Mouse (Mus musculus): ENCODE data around the gene Gm21969. TPM values are rescaled to one million over a fixed set of nuclear protein-coding genes. Genes with fewer than 3 reads are reported as not detected.

Gene Gm21969
- total RNA-seq, 2 experiments from 2014 or later, result not detected

GRCm38 (mm10) chr4:139616276-139617000 is 13.5 kb downstream of the Gm21969 start:
- no peak for DNase-seq (ENCODE audit: low spot score in 2 of 2)

- no peak for DNase-seq (ENCODE audit: low spot score in 2 of 2)
Observed at GRCm38 (mm10) chr4:139617001-139617364, 14.0 kb downstream of the Gm21969 start.

DNA sequence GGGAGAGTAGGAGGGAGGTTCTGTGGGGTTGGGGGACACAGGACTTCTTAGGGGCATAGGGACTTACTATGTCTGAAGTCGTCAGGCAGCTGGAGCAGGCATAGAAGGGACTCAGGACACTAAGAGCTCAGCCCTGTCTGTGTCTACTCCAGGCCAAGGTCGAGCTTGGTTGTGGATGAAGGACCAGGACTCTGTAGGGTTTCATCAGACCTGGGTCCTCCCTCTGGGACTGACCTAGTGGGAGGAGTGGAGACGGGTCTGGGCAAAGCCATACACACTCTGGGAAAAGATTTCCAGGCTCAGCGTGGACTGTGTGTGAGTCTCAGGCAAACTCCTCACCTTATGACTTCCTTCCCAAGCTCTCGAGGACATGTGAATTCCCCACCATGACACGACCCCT is 16.8 kb downstream of the Gm21969 start:
- no peak for DNase-seq (ENCODE audit: low spot score in 2 of 2)

GRCm38 (mm10) chr4:139622373-139623282 is 19.6 kb downstream of the Gm21969 start, which contains the start of gene Aldh4a1:
Gene Aldh4a1 (plus strand): TSS chr4:139622866.
- peak; percentile 88 to 96 for DNase-seq (ENCODE audit: low spot score in 2 of 2)

- DNase-seq (ENCODE audit: low spot score in 2 of 2), result no peak
Observed at GRCm38 (mm10) chr4:139623434-139624115, 20.6 kb downstream of the Gm21969 start.

DNA sequence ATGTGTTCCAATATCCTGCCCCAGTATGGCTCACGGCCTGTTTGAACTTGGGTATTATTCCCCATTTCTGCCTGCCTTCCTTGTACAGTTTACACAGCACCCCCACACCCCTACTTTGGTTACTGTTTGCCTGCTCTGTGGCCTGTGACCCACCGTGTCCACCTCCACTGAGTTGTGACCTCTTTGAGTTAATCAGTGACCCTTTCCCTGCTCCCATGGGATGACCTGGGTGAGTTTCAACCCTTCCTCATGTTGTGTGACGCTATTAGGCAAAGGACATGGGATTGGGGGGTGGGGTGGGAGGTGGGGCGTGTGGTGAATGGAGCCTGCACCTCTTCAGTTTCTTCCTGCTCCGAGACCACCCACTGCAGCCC is 21.1 kb downstream of the Gm21969 start:
- no peak for DNase-seq (ENCODE audit: low spot score in 2 of 2)

- DNase-seq (ENCODE audit: low spot score in 2 of 2), result no peak
Observed at GRCm38 (mm10) chr4:139624706-139625105, 21.7 kb downstream of the Gm21969 start.

- no peak for DNase-seq (ENCODE audit: low spot score in 2 of 2)
Observed at GRCm38 (mm10) chr4:139627361-139627760, 24.4 kb downstream of the Gm21969 start.

DNA sequence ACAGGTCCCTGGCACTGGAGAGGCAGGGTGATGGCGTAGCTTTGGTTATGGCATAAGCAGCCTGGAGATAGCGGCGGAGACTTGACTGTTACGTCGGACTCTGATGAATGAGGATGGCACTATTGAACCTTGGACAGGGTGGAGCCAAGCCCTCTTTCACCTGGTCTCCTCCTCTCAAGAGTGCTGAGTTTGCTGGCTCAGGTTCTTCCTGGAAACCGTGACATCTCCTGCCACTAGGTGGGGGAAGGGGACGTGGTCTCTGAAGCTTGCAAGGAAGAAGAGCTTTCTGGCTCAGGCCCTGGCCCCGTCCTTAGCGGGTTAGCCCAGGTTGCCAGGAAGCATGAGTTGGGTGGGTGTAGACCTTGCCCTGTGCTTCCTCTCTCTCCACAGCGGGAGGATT is 27.2 kb downstream of the Gm21969 start:
- DNase-seq (ENCODE audit: low spot score in 2 of 2), result no peak

DNA sequence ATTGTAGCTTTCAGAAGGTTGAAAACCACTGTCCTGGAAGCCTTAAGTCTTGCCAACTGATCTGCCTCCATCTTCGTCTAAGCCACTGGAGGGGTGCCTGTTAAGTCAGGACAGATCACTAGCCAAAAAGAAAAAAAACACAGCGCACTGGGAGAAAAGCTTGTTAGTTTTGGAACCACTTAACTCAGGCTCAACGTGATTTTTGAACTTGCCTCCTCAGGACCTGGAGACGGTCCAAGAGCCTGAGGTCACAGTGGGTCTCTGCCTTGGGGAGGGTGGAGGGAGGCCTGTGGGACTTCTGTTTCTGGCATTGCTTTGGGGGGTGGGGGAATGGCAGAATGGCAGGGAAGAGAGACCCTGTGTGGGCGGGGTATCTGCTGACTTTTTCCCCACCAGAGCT is 28.2 kb downstream of the Gm21969 start:
- DNase-seq (ENCODE audit: low spot score in 2 of 2), result no peak

DNA sequence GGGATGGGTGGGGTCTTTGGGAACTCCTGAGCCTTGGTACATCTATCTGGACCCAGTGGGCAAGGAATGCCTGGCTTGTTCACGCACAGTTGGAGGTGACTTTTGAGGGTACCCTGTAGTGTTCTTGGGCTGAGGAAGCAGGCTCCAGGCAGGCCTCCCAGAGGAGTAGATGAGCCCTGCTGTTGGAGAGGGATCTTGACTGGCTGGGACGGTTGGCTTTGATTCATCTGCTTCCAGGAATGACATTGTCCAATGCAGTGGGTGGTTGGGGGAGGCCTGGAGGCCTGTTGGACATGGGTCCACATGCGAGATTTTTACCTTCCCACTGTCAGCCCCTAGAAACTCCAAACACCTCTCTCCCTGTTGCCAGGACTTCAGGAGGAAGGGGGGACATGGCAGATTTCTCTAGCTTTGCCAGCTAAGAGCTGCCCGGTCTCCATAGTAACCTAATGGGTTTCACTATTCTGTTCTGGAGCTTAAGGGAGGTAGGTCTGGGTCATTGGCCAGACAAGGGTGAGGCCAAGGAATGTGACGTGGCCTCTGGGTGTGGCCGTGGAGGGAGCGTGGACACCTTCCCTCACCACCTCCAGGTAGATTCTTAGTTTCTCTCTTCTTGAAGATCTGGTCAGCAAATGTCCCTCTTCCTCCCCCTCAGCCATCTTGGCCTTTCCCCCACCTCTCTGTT is 28.7 kb downstream of the Gm21969 start:
- no peak for DNase-seq (ENCODE audit: low spot score in 2 of 2)

- no peak for DNase-seq (ENCODE audit: low spot score in 2 of 2)
Observed at GRCm38 (mm10) chr4:139632254-139632580, 29.2 kb downstream of the Gm21969 start.

GRCm38 (mm10) chr4:139636373-139636772 is 33.4 kb downstream of the Gm21969 start:
- peak; percentile 67 for DNase-seq (ENCODE audit: low spot score in 2 of 2)

DNA sequence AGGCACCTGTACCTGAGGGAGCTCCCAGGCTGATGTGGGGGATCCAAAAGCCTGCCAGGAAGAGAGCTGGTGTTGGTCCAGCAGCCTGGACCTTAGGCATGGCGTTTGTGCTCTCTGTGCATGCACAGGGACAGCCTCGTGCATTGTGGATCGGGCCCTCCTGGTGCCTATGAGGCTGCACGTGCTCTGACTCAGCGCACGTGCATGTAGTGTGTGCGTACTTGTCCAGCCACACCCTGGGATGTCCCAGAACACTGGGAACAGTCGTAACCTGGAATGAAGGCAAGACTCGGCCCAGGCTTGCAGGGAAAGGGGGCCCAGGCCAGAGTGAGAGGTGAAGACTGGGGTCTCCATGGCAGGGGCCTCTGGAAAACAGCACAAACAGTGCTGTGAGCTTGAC is 34.9 kb downstream of the Gm21969 start:
- no peak for DNase-seq (ENCODE audit: low spot score in 2 of 2)

GRCm38 (mm10) chr4:139638356-139638755 is 35.4 kb downstream of the Gm21969 start:
- no peak for DNase-seq (ENCODE audit: low spot score in 2 of 2)

- DNase-seq (ENCODE audit: low spot score in 2 of 2), result no peak
Observed at GRCm38 (mm10) chr4:139639801-139640200, 36.8 kb downstream of the Gm21969 start.

DNA sequence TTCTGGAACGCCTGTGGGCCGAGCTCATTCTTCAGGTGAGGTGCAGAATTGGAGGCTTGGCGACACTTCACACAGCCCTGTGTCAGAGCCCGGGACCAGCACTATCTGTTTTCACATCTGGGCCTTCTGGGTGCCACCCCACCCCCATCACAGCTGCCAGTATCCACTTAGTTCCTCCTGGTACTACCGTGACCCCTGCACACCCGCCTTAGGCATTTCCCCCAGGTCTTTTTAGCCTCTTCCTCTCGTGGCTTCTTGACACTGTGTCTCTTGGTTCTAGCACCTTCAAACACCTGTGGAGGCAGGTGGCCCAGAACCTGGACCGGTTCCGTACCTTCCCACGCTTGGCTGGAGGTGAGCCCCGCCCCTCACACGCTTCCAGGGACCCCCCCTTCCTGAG is 37.3 kb downstream of the Gm21969 start:
- DNase-seq (ENCODE audit: low spot score in 2 of 2), result no peak

GRCm38 (mm10) chr4:139640775-139641174 is 37.8 kb downstream of the Gm21969 start:
- DNase-seq (ENCODE audit: low spot score in 2 of 2), result no peak

- DNase-seq (ENCODE audit: low spot score in 2 of 2), result no peak
Observed at GRCm38 (mm10) chr4:139641829-139642425, 38.9 kb downstream of the Gm21969 start.

- peak; percentile 80 to 83 for DNase-seq (ENCODE audit: low spot score in 2 of 2)
Observed at GRCm38 (mm10) chr4:139643972-139644371, 41.0 kb downstream of the Gm21969 start.

- no peak for DNase-seq (ENCODE audit: low spot score in 2 of 2)
Observed at GRCm38 (mm10) chr4:139646916-139647315, 43.9 kb downstream of the Gm21969 start.

Data from layer of hippocampus, postnatal 14 days (tissue).